Mouse (Mus musculus): ENCODE results near the gene Snrnp48. TPM values are rescaled to one million over a fixed set of nuclear protein-coding genes. Genes with fewer than 3 reads are reported as not detected.

The Snrnp48 gene
- polyA plus RNA-seq, 1 experiment from 2014 or later = 39.0 TPM

DNA sequence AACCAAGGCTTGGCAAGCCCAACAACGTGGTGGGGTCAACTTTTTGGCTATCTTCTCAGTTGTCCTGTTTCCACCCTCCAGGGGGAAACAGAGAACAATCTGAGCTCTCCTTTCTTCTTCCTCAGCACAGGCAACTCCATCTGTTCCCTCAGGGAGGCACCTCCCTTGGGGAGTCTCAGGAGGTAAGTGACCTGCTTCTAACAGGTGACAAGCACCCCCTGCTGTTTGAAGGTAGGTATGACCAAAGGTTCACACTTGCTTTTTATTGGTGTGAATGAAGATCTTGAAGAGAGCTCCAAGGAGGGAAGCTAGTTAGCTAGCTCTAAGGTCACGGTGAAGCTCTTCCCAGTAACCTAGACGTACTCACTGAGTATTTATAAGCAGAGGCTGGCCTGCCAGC is 30.6 kb downstream of the Snrnp48 start:
- Histone ChIP-seq H3K4me2 (ENCODE audit: low read depth, low read length) (no peak overlapping the region), H3K9me3 (ENCODE audit: control insufficient read depth, low read length) (no peaks in the 10 kb centered on the region), H3K9ac (ENCODE audit: low read length) (no peak overlapping the region), H3K4me1 (replicated peaks; ENCODE audit: control insufficient read depth, insufficient read depth, low read length) (no peaks in the 10 kb centered on the region), H3K27me3 (ENCODE audit: control insufficient read depth, insufficient read depth, low read depth, low read length) (no peaks in the 10 kb centered on the region), H3K4me3 (ENCODE audit: low read length) (no peak overlapping the region), H3K27ac (ENCODE audit: low read length) (no peak overlapping the region), H3K36me3 (ENCODE audit: control insufficient read depth, insufficient read depth, low read length) (no peaks in the 10 kb centered on the region)
- 62% methylated on average over 3 of the region's 3 CpGs for WGBS
- ATAC-seq (ENCODE audit: low read depth) = no peak

- no peaks in the 10 kb centered on the region for H3K4me1 ChIP-seq (replicated peaks; ENCODE audit: control insufficient read depth, insufficient read depth, low read length)
- H3K4me3 ChIP-seq (ENCODE audit: low read length) = no peak overlapping the region
- no peak overlapping the region for H3K4me2 ChIP-seq (ENCODE audit: low read depth, low read length)
- no peaks in the 10 kb centered on the region for H3K9me3 ChIP-seq (ENCODE audit: control insufficient read depth, low read length)
- ATAC-seq (ENCODE audit: low read depth) = 0 out of 2 replicates have a peak, but pooled peaks have one; percentile 26
- H3K27me3 ChIP-seq (ENCODE audit: control insufficient read depth, insufficient read depth, low read depth, low read length) = no peaks in the 10 kb centered on the region
- H3K36me3 ChIP-seq (ENCODE audit: control insufficient read depth, insufficient read depth, low read length) = no peaks in the 10 kb centered on the region
- H3K9ac ChIP-seq (ENCODE audit: low read length) = no peak overlapping the region
- H3K27ac ChIP-seq (ENCODE audit: low read length) = no peak overlapping the region
- 48% methylated on average over 5 of the region's 5 CpGs for WGBS
Observed at GRCm38 (mm10) chr13:38248151-38248550, 43.4 kb downstream of the Snrnp48 start.

- peak; percentile 37; the same call in 1 of the 2 replicates for ATAC-seq (ENCODE audit: low read depth)
- H3K4me1 ChIP-seq (replicated peaks; ENCODE audit: control insufficient read depth, insufficient read depth, low read length) = peaks cover 4% of the 10 kb centered on the region; the same call in 1 of the 2 replicates
- H3K27ac ChIP-seq (ENCODE audit: low read length) = no peak overlapping the region
- H3K36me3 ChIP-seq (ENCODE audit: control insufficient read depth, insufficient read depth, low read length) = no peaks in the 10 kb centered on the region
- no peaks in the 10 kb centered on the region for H3K9me3 ChIP-seq (ENCODE audit: control insufficient read depth, low read length)
- no peak overlapping the region for H3K4me3 ChIP-seq (ENCODE audit: low read length)
- H3K4me2 ChIP-seq (ENCODE audit: low read depth, low read length) = no peak overlapping the region
- H3K9ac ChIP-seq (ENCODE audit: low read length) = no peak overlapping the region
- no peaks in the 10 kb centered on the region for H3K27me3 ChIP-seq (ENCODE audit: control insufficient read depth, insufficient read depth, low read depth, low read length)
- WGBS = 38% methylated on average over 3 of the region's 3 CpGs
Observed at GRCm38 (mm10) chr13:38251226-38251625, 46.5 kb downstream of the Snrnp48 start.

GRCm38 (mm10) chr13:38253696-38254095 is 49.0 kb downstream of the Snrnp48 start:
- Histone ChIP-seq H3K27ac (ENCODE audit: low read length) (no peak overlapping the region), H3K27me3 (ENCODE audit: control insufficient read depth, insufficient read depth, low read depth, low read length) (no peaks in the 10 kb centered on the region), H3K4me1 (replicated peaks; ENCODE audit: control insufficient read depth, insufficient read depth, low read length) (peaks cover 4% of the 10 kb centered on the region; the same call in 1 of the 2 replicates), H3K4me2 (ENCODE audit: low read depth, low read length) (no peak overlapping the region), H3K4me3 (ENCODE audit: low read length) (no peak overlapping the region), H3K36me3 (ENCODE audit: control insufficient read depth, insufficient read depth, low read length) (no peaks in the 10 kb centered on the region), H3K9me3 (ENCODE audit: control insufficient read depth, low read length) (no peaks in the 10 kb centered on the region), H3K9ac (ENCODE audit: low read length) (no peak overlapping the region)
- peak; percentile 84 for ATAC-seq (ENCODE audit: low read depth)
- 52% methylated on average over 9 of the region's 9 CpGs for WGBS

DNA sequence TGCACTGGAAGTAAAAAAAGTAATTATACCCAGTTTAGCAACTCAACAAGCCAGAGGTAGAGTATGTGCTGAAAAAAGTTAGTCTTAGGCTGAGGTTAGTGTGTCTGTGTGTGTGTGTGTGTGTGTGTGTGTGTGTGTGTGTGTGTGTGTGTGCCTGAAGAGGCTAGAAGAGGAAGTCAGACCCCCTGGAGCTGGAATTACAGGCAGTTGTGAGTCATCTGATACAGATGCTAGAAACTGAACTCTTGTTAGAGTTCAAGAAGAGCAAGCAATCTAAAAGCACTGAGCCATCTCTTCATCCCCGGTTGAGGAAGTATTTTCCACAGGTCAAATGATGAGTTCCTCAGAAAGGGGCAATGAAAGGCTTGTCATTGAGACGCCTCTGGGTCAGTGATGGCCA is 54.2 kb downstream of the Snrnp48 start:
- Histone ChIP-seq H3K4me2 (ENCODE audit: low read depth, low read length) (no peak overlapping the region), H3K27me3 (ENCODE audit: control insufficient read depth, insufficient read depth, low read depth, low read length) (no peaks in the 10 kb centered on the region), H3K36me3 (ENCODE audit: control insufficient read depth, insufficient read depth, low read length) (no peaks in the 10 kb centered on the region), H3K4me3 (ENCODE audit: low read length) (no peak overlapping the region), H3K9me3 (ENCODE audit: control insufficient read depth, low read length) (no peaks in the 10 kb centered on the region), H3K9ac (ENCODE audit: low read length) (no peak overlapping the region), H3K27ac (ENCODE audit: low read length) (no peak overlapping the region), H3K4me1 (replicated peaks; ENCODE audit: control insufficient read depth, insufficient read depth, low read length) (no peaks in the 10 kb centered on the region)
- no peak for ATAC-seq (ENCODE audit: low read depth)
- WGBS = 65% methylated on average over 2 of the region's 2 CpGs

DNA sequence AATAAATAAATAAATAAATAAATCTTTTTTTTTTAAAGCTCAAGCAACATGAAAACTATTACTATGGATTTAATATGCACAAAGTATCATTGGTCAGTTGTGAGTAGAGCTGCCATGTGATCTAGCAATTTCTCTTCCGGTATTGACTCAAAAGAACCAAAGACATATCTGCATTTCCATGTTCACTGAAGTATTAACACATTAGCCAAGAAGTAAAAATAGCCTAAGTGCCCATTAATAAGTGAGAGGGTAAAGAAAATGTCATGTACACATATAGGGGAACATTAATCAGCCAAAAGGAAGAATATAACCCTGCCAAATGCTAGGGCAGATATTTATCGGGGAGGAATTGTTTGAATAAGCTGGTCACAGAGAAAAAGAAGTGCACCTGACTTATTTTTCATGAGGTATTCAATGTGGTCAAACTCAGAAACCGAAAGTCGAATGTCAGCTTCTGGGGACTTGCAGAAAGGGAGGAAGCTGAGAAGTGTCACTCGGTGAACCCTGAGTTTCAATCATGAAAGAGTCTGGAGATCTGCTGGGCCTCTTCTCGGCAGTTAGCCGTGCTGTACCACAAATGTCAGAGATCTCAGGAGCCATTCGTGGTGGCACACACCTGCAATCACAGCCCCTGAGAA is 64.4 kb downstream of the Snrnp48 start:
- Histone ChIP-seq H3K27me3 (ENCODE audit: control insufficient read depth, insufficient read depth, low read depth, low read length) (no peaks in the 10 kb centered on the region), H3K4me1 (replicated peaks; ENCODE audit: control insufficient read depth, insufficient read depth, low read length) (no peaks in the 10 kb centered on the region), H3K4me3 (ENCODE audit: low read length) (no peak overlapping the region), H3K4me2 (ENCODE audit: low read depth, low read length) (no peak overlapping the region), H3K36me3 (ENCODE audit: control insufficient read depth, insufficient read depth, low read length) (no peaks in the 10 kb centered on the region), H3K27ac (ENCODE audit: low read length) (no peak overlapping the region), H3K9me3 (ENCODE audit: control insufficient read depth, low read length) (no peaks in the 10 kb centered on the region), H3K9ac (ENCODE audit: low read length) (no peak overlapping the region)
- ATAC-seq (ENCODE audit: low read depth) = no peak
- 81% methylated on average over 8 of the region's 8 CpGs for WGBS

GRCm38 (mm10) chr13:38272624-38273023 is 67.9 kb downstream of the Snrnp48 start:
- WGBS = 55% methylated on average over 3 of the region's 3 CpGs
- H3K4me2 ChIP-seq (ENCODE audit: low read depth, low read length) = no peak overlapping the region
- no peaks in the 10 kb centered on the region for H3K27me3 ChIP-seq (ENCODE audit: control insufficient read depth, insufficient read depth, low read depth, low read length)
- ATAC-seq (ENCODE audit: low read depth) = no peak
- no peaks in the 10 kb centered on the region for H3K9me3 ChIP-seq (ENCODE audit: control insufficient read depth, low read length)
- H3K9ac ChIP-seq (ENCODE audit: low read length) = no peak overlapping the region
- H3K27ac ChIP-seq (ENCODE audit: low read length) = no peak overlapping the region
- no peak overlapping the region for H3K4me3 ChIP-seq (ENCODE audit: low read length)
- H3K36me3 ChIP-seq (ENCODE audit: control insufficient read depth, insufficient read depth, low read length) = no peaks in the 10 kb centered on the region
- H3K4me1 ChIP-seq (replicated peaks; ENCODE audit: control insufficient read depth, insufficient read depth, low read length) = no peaks in the 10 kb centered on the region

Other genes starting within 250 kb of the Snrnp48 start
- gene Ssr1, start 210.7 kb upstream of the Snrnp48 start, polyA plus RNA-seq (2015; fragmentation: Nextera tagmentation; extraction: Ambion mirVana) = 151 and 163 TPM in 2 replicates
- 55.2 and 56.0 TPM in 2 replicates for gene Riok1, start 167.9 kb upstream of the Snrnp48 start, polyA plus RNA-seq (2015; fragmentation: Nextera tagmentation; extraction: Ambion mirVana)
- gene Cage1, start 167.9 kb upstream of the Snrnp48 start, polyA plus RNA-seq (2015; fragmentation: Nextera tagmentation; extraction: Ambion mirVana) = 1.1 and 1.9 TPM in 2 replicates
- 7.3 and 7.7 TPM in 2 replicates for gene Dsp, start 53.6 kb upstream of the Snrnp48 start, polyA plus RNA-seq (2015; fragmentation: Nextera tagmentation; extraction: Ambion mirVana)
- gene Bmp6, start 140.2 kb downstream of the Snrnp48 start, polyA plus RNA-seq (2015; fragmentation: Nextera tagmentation; extraction: Ambion mirVana) = 1.3 and 1.6 TPM in 2 replicates